Mouse (Mus musculus) kidney, postnatal 10 days (tissue): ENCODE measurements at regions not wholly inside any gene's neighbourhood (a gene's known extent, or its start where the extent isn't known, plus 50 kb on each side); places are given as distances from the start of the nearest gene placed in this dataset.

Source experiments
- DNase-seq: peaks from one replicate; pipeline ENCODE4 v3.0.0; 2021; ENCODE audit warnings: mixed read lengths

DNA sequence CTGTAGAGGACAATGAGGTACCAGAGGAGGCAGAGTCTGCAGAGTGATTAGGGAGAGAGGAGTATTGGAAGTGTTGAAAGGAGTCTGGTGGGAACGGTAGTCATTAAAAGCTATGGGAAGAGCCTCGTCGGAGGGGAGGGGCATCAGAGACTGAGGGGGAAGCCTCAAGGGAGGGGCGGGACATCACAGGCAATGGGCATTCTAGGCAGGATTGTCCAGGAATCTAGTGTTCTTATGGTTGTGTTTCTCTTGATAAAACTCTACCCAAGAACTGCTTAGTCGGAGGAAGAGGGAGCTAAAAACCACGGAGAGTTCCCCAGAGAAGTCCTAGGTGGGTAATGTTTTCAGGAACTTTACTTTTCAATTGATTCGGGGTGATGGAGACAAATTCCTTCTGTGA, 90.2 kb downstream of the Sec23ip start:
- no peak for DNase-seq

GRCm38 (mm10) chr7:128836435-128836834, 91.7 kb downstream of the Sec23ip start:
- DNase-seq: no peak

DNA sequence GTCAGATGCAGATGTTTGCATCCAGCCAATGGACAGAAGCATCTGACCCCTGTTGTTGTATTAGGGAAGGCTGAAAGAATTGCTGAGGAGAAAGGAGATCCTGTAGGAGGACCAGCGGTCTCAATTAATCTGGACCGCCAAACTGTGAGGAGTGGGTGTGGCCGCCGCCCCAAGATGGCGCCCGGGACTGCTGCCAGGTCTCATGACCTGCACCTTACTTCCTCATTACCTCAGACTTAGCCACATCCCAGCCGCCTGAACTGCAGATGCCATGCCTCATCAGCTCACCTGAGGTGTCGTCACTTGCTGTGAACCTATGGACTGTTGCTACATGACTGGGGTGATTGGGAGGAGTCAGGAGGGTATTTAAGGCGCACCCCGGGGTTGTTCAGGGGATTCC, 97.8 kb downstream of the Sec23ip start:
- DNase-seq: no peak

GRCm38 (mm10) chr7:128843576-128843975, 98.8 kb downstream of the Sec23ip start:
- DNase-seq: no peak

DNA sequence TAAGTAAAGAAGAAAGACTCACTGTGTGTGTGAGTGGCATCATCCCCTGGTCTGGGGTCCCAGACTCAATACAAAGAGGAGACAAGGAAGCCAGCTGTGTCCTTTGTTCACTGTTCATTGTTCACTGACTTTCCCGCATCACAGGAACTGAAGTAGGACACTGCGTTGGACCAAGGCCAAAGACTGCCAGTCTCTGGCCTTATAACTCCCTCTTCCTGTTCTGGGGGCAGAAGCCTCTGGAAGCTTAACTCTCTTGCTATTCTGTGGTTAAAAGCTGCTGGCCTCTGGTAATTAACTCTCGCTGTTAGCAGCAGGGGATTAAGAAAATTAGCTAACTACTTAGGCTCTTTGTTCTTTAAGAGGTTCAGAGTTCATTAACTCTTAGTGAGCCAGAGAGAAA, 104.5 kb downstream of the Sec23ip start:
- no peak for DNase-seq

- no peak for DNase-seq
Measured at GRCm38 (mm10) chr7:128854193-128854592, 109.5 kb downstream of the Sec23ip start.

DNA sequence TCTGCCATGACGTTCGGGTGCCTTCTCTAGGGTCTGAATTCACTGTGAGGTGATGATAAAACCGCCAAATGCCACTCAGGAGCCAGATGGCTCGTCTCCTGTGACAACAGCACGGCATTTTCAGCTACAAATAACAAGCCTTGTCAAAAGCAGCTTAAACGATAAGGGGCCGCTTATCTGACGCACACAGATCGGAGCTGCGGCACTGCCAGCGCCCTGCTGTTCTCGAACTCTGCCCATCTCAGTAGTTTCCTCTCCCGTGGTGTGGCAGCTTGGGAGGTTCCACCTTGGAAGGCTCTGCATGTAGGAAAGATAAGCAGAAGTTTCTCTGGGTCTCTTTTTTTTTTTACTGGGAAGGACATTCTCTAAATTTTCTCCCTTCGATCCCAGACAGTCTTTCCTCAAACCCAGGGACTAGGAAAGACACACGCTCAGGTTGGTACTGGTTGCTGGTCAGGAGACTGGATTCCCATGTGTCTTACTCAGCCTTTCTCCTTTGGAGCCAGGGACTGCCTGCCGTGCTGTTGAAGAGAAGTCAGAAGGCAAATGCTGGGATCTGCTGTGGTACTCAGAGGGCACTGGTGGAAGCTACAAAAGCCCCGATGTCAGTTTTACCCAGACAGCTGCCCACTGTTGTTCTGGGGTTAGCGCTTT, 110.1 kb downstream of the Sec23ip start:
- DNase-seq: no peak

GRCm38 (mm10) chr7:128860141-128860540, 115.4 kb downstream of the Sec23ip start:
- peak; percentile 81 for DNase-seq

GRCm38 (mm10) chr7:128860709-128861108, 116.0 kb downstream of the Sec23ip start:
- peak; percentile 36 for DNase-seq

DNA sequence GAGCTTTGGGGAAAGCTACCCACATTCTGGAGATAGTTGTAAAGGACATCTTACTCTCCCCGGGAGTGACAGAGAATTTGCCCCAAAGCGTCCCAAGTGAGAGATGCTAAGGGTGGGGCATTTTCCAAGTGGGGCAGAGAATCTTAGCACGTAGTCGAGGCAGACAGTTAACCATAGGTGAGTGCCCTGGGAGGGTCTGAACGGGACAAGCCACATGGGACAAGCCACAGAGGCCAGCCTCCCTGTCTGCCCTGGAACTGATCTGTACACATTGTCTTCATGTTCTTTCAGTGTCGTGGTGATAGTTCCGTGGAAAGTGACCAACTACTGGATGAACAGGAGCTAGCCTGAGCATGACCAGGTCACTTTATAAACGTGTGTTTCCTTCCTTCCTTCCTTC, 116.6 kb downstream of the Sec23ip start:
- no peak for DNase-seq

DNA sequence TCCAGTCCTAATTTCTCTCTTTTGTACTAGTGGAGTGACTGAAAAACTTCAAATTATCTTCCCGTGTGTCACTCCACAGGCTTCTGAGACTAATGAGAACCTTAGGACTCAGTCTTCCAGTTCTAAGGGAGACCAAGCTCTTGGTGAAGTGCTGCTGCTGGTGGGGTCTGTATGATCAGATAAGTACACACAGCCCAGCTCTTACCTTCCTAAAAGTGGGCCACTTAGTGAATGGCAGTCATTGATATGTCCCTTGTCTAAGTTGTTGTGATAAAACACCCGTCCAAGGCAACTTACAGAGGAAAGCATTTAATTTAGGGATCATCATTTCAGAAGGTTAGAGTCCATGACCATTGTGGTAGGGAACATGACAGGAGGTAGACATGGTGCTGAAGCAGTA, 124.1 kb downstream of the Sec23ip start:
- DNase-seq: no peak

DNA sequence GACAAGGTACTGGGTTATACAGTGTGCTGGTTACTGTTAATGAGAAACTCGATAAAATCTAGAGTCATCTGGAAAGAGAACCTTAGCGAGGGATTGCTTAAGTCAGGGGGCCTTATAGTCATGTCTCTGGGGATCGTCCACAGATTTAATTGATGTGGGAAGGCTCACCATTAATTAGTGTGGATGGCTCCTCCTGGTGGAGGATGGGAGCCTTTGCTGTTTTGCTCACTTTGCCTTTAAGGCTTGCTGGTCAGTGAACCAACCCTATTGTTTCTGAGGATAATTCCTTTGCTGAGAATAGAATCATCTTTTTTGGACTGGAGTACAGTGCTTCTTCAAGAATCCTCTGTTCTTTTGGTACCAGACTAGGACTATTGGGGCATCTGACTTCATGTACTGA, 139.3 kb downstream of the Sec23ip start:
- DNase-seq: no peak

DNA sequence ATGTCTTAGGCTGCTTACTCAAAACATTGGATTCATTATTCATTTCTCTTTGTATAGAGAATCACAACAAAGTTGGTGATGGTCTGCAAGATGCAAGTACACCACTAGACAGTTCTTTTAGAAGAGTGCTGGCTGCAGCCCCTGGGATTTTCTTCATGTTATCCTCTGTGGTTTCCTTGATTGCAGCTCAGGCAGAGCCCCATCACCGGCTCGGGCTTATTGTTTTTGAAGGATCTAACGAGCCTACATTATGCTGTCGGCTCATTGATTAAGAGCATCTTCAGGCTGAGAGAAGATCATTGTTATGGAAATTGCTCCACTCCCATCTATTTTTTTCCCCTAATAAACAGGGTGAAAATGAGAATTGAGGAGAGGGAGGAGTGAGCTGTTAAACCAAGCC, 140.8 kb downstream of the Sec23ip start:
- DNase-seq: no peak

DNA sequence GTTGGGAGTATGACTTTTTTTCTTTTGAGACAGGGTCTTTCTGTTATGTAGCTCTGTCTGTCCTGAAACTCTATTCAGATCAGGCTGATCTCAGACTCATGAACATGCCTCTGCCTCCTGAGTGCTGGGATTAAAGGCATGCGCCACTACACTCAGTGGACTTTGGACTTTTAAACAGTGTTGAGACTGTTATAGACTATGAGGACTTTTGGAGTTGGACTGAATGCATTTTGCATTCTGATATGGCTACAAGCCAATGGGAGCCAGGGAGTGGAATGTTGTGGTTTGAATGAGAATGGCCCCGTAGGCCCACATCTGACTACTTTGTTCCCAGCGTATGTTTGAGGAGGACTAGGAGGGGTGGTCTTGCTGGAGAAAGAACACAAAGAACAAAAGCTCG, 165.4 kb downstream of the Sec23ip start:
- DNase-seq: no peak

DNA sequence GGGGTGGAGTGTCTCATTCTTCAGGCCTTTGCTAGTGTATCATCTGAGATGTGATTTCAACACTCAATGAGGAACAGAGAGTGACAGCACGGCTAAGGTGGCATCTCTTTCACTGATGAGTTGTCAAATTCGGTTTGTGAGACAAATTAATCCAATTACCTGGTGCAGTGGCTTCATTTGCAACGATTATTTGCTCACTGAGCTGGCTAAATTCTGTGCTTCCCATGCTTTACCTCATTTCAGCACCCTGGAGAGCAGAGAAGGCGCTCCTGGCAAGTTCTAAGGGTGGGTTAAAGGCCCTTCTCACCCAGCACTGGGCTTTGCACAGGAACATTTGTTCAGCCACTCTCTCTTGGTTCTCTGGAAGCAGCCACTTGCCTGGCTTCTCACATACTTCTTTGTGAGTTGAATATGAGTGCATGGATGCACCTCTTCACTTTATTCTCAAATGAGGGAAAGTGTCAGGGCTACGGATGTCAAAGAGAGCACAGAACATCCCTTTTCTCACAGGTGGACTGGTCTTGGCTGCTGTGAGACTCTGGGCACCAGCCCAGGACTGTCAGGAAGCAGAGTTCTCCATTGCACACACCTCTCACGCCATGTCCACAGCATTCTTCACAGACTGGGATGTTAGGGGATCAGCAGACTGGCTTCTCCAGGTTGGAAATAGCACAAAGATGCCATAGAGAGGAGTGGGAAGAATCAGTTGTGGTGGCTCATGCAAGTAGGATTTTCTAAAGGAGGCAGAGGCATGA, 193.4 kb downstream of the Sec23ip start:
- peak; percentile 58 for DNase-seq

DNA sequence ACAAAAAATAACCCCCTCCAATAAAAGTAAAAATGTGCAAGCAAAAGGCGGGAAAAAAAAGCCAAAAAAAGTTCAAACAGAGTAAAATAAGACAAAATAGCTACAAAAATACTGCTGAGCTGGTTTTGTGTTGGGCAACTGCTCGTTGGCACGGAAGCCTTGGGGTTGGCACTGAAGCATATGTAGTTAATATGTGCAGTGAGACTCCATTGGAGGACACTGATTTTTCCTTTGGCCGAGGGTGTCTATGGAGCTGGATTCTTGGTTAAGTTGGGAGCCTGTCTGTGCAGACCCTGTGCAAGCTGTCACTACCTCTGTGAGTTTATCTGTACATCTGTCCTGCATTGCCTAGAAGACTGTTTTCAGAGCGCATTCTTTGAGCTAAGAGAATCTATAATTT, 215.8 kb downstream of the Sec23ip start:
- no peak for DNase-seq

DNA sequence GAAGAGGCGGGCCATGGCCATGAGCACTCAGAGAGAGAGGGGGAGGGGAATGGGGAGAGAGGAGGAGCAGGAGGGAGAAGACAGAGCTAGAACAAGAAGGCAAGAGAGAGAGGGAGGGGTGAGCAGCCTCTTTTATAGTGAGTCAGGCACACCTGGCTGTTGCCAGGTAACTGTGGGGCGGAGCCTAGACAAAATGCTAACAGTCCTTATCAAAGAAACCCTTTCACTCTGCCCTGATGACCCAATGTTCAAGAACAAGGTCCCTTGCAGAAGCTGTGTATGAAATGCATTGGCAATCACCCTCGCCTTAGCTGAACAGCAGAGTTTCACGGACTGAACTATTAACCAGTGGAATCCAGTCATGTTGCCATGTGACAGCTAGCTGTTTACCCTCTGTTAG, 235.2 kb downstream of the Sec23ip start:
- DNase-seq: no peak

GRCm38 (mm10) chr7:128980827-128981226, 236.1 kb downstream of the Sec23ip start:
- DNase-seq: no peak

GRCm38 (mm10) chr7:128998759-128999158, 254.0 kb downstream of the Sec23ip start:
- no peak for DNase-seq

- DNase-seq: no peak
Measured at GRCm38 (mm10) chr7:129002419-129002818, 254.4 kb upstream of the Plpp4 start.

- DNase-seq: no peak
Measured at GRCm38 (mm10) chr7:129003150-129003549, 253.7 kb upstream of the Plpp4 start.

- DNase-seq: no peak
Measured at GRCm38 (mm10) chr7:129016353-129016752, 240.5 kb upstream of the Plpp4 start.

GRCm38 (mm10) chr7:129027116-129027515, 229.7 kb upstream of the Plpp4 start:
- DNase-seq: no peak

DNA sequence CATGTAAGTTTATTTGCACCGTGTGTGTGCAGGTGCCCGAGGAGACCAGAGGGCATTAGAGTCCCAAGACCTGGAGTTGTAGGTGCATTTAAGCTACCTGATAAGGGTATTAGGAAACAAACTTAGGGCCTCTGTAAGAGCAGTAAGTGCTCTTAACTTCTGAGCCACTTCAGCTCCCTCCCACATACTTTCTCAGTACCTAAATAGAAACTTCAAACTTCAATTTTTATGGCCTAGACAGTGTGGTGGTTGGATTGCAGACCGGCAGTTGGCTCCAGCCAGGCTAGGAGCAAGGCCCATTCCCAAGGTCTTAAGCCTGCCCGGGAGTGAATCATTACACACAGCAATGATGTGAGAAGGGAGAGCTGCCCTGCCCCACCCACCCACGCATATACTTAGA, 208.8 kb upstream of the Plpp4 start:
- no peak for DNase-seq

GRCm38 (mm10) chr7:129049726-129050125, 207.1 kb upstream of the Plpp4 start:
- DNase-seq: peak; percentile 18
